ENCODE assay signal across 24 mouse cellular contexts in the genomic region with DNA sequence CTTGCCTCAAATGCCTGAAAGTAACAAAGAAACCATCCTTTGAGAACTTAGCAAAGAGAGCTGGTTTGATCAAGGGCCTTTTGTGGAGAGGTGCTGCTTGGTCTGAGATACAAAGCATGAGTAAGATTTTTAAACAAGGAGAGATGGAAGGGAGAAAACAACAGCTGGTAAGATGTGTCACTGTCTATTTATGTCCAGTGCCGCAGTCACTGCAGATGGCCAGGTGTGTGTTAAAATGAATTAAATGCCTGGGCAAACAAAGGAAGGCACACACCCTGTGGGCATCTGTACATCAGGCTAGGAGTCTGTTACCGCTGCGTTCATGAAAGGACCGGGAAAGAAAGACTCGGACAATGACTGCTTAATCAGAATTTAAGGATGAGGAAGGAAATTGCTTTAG.
DNase-seq lines count a peak whose midpoint lies in the region; ATAC-seq and TF ChIP-seq lines count a peak whose summit lies in the region.
"Had no signal": no experiment of that assay in that cellular context is flagged by ENCODE, and none has a peak within 500 bp of the region (broad histone marks: within the 10 kb centered on the region; RNA-seq: fewer than 3 reads in every experiment).

No protein-coding gene starts in this region.

- H3K9ac ChIP-seq in forebrain, postnatal 0 days: no peak overlapping the region
- H3K9ac ChIP-seq: embryonic facial prominence, embryonic 13.5 days; hindbrain, embryonic 12.5 days; hindbrain, embryonic 15.5 days had no signal

- H3K4me3 ChIP-seq in forebrain, postnatal 0 days (ENCODE audit: low read depth, low read length): no peak overlapping the region
- H3K4me3 ChIP-seq in forebrain, embryonic 10.5 days: no peak overlapping the region
- H3K4me3 ChIP-seq in myocyte: no peak overlapping the region
- H3K4me3 ChIP-seq: embryonic facial prominence, embryonic 10.5 days; embryonic facial prominence, embryonic 13.5 days; erythroblast, embryonic 14.5 days; gastrocnemius, adult 2 months; hindbrain, embryonic 12.5 days; hindbrain, embryonic 15.5 days had no signal

- 0 out of 2 replicates have a peak, but pooled peaks have one; percentile 6 for ATAC-seq in forebrain, postnatal 0 days
- ATAC-seq: CD4-positive, CD25-positive, alpha-beta regulatory T cell, adult 4 months; intestine, postnatal 0 days had no signal

- H3K27ac ChIP-seq in forebrain, postnatal 0 days (ENCODE audit: low read depth, low read length): no peak overlapping the region
- H3K27ac ChIP-seq in forebrain, embryonic 10.5 days: no peak overlapping the region
- H3K27ac ChIP-seq: embryonic facial prominence, embryonic 10.5 days; embryonic facial prominence, embryonic 13.5 days; gastrocnemius, adult 2 months; hindbrain, embryonic 12.5 days; hindbrain, embryonic 15.5 days had no signal

- 24% methylated on average over 5 of the region's 5 CpGs for WGBS in forebrain, postnatal 0 days
- 66% methylated on average over 5 of the region's 5 CpGs for WGBS in forebrain, embryonic 10.5 days

- no peaks in the 10 kb centered on the region for H3K79me2 ChIP-seq in myocyte (ENCODE audit: control insufficient read depth, insufficient read depth)

- no peak for DNase-seq in forebrain, postnatal 0 days
- DNase-seq in forebrain, embryonic 10.5 days (ENCODE audit: extremely low spot score, low spot score): no peak
- peak; percentile 22 for DNase-seq in right cerebral cortex, postnatal 25 days
- no peak for DNase-seq in right cerebral cortex, postnatal 36 days (ENCODE audit: low spot score in 2 of 2)
- no peak for DNase-seq in lung, postnatal 10 days
- DNase-seq: adrenal gland, adult 8-10 months; adrenal gland, postnatal 25 days; cerebellum, adult 11 months; cerebellum, adult 2 months; cerebellum, adult 9-11 months; cerebellum, postnatal 25 days; embryo, embryonic 11 days; gastrocnemius, adult 2 months; gastrocnemius, postnatal 14 days; heart, adult 11 months had no signal

- H3ac ChIP-seq in myocyte (ENCODE audit: control insufficient read depth, insufficient read length): no peak overlapping the region

- H3K27me3 ChIP-seq in forebrain, postnatal 0 days (ENCODE audit: insufficient read depth, low read length): no peaks in the 10 kb centered on the region
- no peaks in the 10 kb centered on the region for H3K27me3 ChIP-seq in forebrain, embryonic 10.5 days (ENCODE audit: poor library complexity, severe bottlenecking)
- no peaks in the 10 kb centered on the region for H3K27me3 ChIP-seq in myocyte (ENCODE audit: control insufficient read depth, insufficient read depth, insufficient read length)
- H3K27me3 ChIP-seq: embryonic facial prominence, embryonic 13.5 days; hindbrain, embryonic 12.5 days; hindbrain, embryonic 15.5 days had no signal

- H3K9me3 ChIP-seq in forebrain, postnatal 0 days (ENCODE audit: low read length): no peaks in the 10 kb centered on the region
- no peaks in the 10 kb centered on the region for H3K9me3 ChIP-seq in forebrain, embryonic 10.5 days
- H3K9me3 ChIP-seq: embryonic facial prominence, embryonic 10.5 days; embryonic facial prominence, embryonic 13.5 days; hindbrain, embryonic 12.5 days; hindbrain, embryonic 15.5 days had no signal

- H3K4me1 ChIP-seq in forebrain, postnatal 0 days (ENCODE audit: insufficient read depth): no peaks in the 10 kb centered on the region
- peaks cover 5% of the 10 kb centered on the region for H3K4me1 ChIP-seq in forebrain, embryonic 10.5 days
- H3K4me1 ChIP-seq: embryonic facial prominence, embryonic 10.5 days; embryonic facial prominence, embryonic 13.5 days; hindbrain, embryonic 12.5 days; hindbrain, embryonic 15.5 days had no signal

- H3K4me2 ChIP-seq in forebrain, postnatal 0 days (ENCODE audit: low read depth): no peak overlapping the region
- peak overlapping the region; percentile 43 for H3K4me2 ChIP-seq in myocyte (ENCODE audit: low read depth)
- H3K4me2 ChIP-seq: embryonic facial prominence, embryonic 13.5 days; heart, embryonic 11.5 days; hindbrain, embryonic 12.5 days; hindbrain, embryonic 15.5 days had no signal

- TF ChIP-seq CTCF in forebrain, postnatal 0 days (IDR thresholded peaks at IDR 0.05; ENCODE audit: low read depth): no peak

- TF ChIP-seq POLR2A in myocyte (IDR thresholded peaks at IDR 0.05; ENCODE audit: insufficient read length, low read depth): no peak

- H3K36me3 ChIP-seq in forebrain, postnatal 0 days (ENCODE audit: insufficient read depth): no peaks in the 10 kb centered on the region
- no peaks in the 10 kb centered on the region for H3K36me3 ChIP-seq in forebrain, embryonic 10.5 days (replicated peaks)
- H3K36me3 ChIP-seq in myocyte (ENCODE audit: control insufficient read depth, insufficient read depth): no peaks in the 10 kb centered on the region
- H3K36me3 ChIP-seq: embryonic facial prominence, embryonic 10.5 days; embryonic facial prominence, embryonic 13.5 days; hindbrain, embryonic 12.5 days; hindbrain, embryonic 15.5 days had no signal

TF ChIP-seq in myocyte, 11 proteins besides CTCF, POLR2A, EP300 and RAD21:
- no peak for TF ChIP-seq POLR2AphosphoS2 (IDR thresholded peaks at IDR 0.05; ENCODE audit: insufficient read length, low read depth)
- no peak for TF ChIP-seq SRF (IDR thresholded peaks at IDR 0.05; ENCODE audit: control insufficient read depth, insufficient read length, low read depth)
- TF ChIP-seq REST (IDR thresholded peaks at IDR 0.05; ENCODE audit: insufficient read depth, insufficient read length): no peak
- TF ChIP-seq MYOD1 (IDR thresholded peaks at IDR 0.05; ENCODE audit: control insufficient read depth in 1 of 3, insufficient read length in 2 of 3, low read depth in 2 of 3): peak in 1 of 3 experiments; percentile 74
- no peak for TF ChIP-seq E2F4 (IDR thresholded peaks at IDR 0.05; ENCODE audit: insufficient read depth)
- TF ChIP-seq TCF12 (IDR thresholded peaks at IDR 0.05; ENCODE audit: insufficient read depth, poor library complexity, severe bottlenecking): no peak
- TF ChIP-seq MYOG (IDR thresholded peaks at IDR 0.05; ENCODE audit: control insufficient read depth in 1 of 3, insufficient read depth in 1 of 3, insufficient read length in 2 of 3, low read depth in 2 of 3): peak in 2 of 3 experiments; percentile 22 to 66
- TF ChIP-seq MAX (IDR thresholded peaks at IDR 0.05; ENCODE audit: low read depth): no peak
- TF ChIP-seq CEBPB (IDR thresholded peaks at IDR 0.05; ENCODE audit: insufficient read depth, poor library complexity, severe bottlenecking): no peak
- TF ChIP-seq TCF3 (IDR thresholded peaks at IDR 0.05; ENCODE audit: insufficient read length, low read depth): no peak
- TF ChIP-seq USF1 (IDR thresholded peaks at IDR 0.05; ENCODE audit: low read depth): no peak
